In the genomic region with DNA sequence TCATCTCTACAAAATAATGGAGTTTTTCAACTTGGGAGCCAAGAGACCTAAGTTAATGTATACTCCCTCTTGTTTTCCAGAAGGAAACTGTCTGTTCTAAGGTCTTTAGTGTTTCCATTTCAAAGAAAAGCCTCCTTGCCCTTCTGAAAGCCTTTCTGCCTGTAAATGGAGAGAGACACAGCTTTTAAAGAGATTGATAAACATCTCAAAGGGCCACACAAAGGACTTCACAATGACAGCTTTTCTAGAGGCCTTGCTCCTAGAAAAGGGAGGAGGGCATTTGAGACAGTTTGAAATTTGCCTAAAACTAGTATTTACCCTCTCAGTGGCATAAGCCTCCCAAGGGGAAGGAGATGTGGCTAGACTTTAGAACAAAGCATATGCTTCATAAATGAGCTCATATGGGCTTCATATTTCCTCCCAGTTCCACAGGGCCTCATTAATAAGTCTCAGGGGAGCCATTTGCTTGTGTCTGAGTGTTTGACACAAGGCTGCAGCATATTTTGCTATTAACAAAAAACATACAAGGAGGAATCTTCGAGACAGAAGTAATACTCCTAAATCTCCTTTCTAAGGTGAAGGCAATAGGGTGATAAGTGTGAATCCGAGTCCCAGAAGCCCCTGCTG, we compare ENCODE assay signal across 20 mouse cellular contexts.
DNase-seq lines count a peak whose midpoint lies in the region; ATAC-seq and TF ChIP-seq lines count a peak whose summit lies in the region.
"Had no signal": no experiment of that assay in that cellular context is flagged by ENCODE, and none has a peak within 500 bp of the region (broad histone marks: within the 10 kb centered on the region; RNA-seq: fewer than 3 reads in every experiment).

No protein-coding gene starts in this region.

- H3K4me1 ChIP-seq in lung, embryonic 14.5 days (ENCODE audit: insufficient read depth) = no peaks in the 10 kb centered on the region
- H3K4me1 ChIP-seq in lung, postnatal 0 days (ENCODE audit: insufficient read depth, low read depth, low read length) = no peaks in the 10 kb centered on the region
- H3K4me1 ChIP-seq in ES-Bruce4 (ENCODE audit: control insufficient read depth, insufficient read depth, low read length) = peaks cover 2% of the 10 kb centered on the region
- H3K4me1 ChIP-seq: limb, embryonic 12.5 days; liver, embryonic 12.5 days had no signal

- ATAC-seq in lung, embryonic 14.5 days (ENCODE audit: insufficient read depth) = no peak
- ATAC-seq in lung, postnatal 0 days = no peak
- ATAC-seq: liver, embryonic 12.5 days had no signal

- peak; percentile 1 for DNase-seq in lung, embryonic 14.5 days
- no peak for DNase-seq in lung, postnatal 0 days (ENCODE audit: low spot score)
- DNase-seq in 3134 (ENCODE audit: extremely low read depth, insufficient read length, low spot score) = peak; percentile 9
- peak; percentile 8 for DNase-seq in embryo, embryonic 10.5 days (ENCODE audit: low spot score)
- DNase-seq in gastrocnemius, postnatal 14 days = no peak
- no peak for DNase-seq in right cerebral cortex, postnatal 10 days (ENCODE audit: low spot score in 2 of 2)
- no peak for DNase-seq in spleen, adult 12 weeks (ENCODE audit: low spot score)
- DNase-seq: adrenal gland, adult 2 months; cerebellum, adult 9-10 months; gastrocnemius, postnatal 36 days; kidney, adult 9 months; kidney, postnatal 36 days; lung, adult 2 months; lung, postnatal 4 days; right cerebral cortex, postnatal 14 days; thymus, postnatal 36 days had no signal

- TF ChIP-seq POLR2A in ES-Bruce4 (IDR thresholded peaks at IDR 0.05; ENCODE audit: insufficient read depth, low read length) = no peak

- H3K9me3 ChIP-seq in lung, embryonic 14.5 days (ENCODE audit: low read depth, low read length) = no peaks in the 10 kb centered on the region
- no peaks in the 10 kb centered on the region for H3K9me3 ChIP-seq in lung, postnatal 0 days (ENCODE audit: low read length)
- H3K9me3 ChIP-seq in ES-Bruce4 (replicated peaks; ENCODE audit: control insufficient read depth, insufficient read depth, low read length, poor library complexity, severe bottlenecking) = peaks cover 7% of the 10 kb centered on the region
- H3K9me3 ChIP-seq: forebrain, embryonic 12.5 days; limb, embryonic 12.5 days; liver, embryonic 12.5 days had no signal

- no peak overlapping the region for H3K9ac ChIP-seq in lung, embryonic 14.5 days
- H3K9ac ChIP-seq in lung, postnatal 0 days (replicated peaks; ENCODE audit: low read depth) = no peak overlapping the region
- no peak overlapping the region for H3K9ac ChIP-seq in ES-Bruce4 (ENCODE audit: low read depth, poor library complexity, severe bottlenecking)
- H3K9ac ChIP-seq: forebrain, embryonic 12.5 days; limb, embryonic 12.5 days; liver, embryonic 12.5 days had no signal

- WGBS in lung, embryonic 14.5 days = 57% methylated on average over 2 of the region's 2 CpGs
- WGBS in lung, postnatal 0 days = 56% methylated on average over 2 of the region's 2 CpGs

- no peak overlapping the region for H3K27ac ChIP-seq in lung, embryonic 14.5 days (ENCODE audit: low read depth)
- H3K27ac ChIP-seq in lung, postnatal 0 days (ENCODE audit: low read length) = no peak overlapping the region
- H3K27ac ChIP-seq in ES-Bruce4 (ENCODE audit: insufficient read depth, low read length) = peak overlapping the region; percentile 92
- H3K27ac ChIP-seq: forebrain, embryonic 12.5 days; limb, embryonic 12.5 days; liver, embryonic 12.5 days had no signal

- no peak overlapping the region for H3K4me3 ChIP-seq in lung, embryonic 14.5 days (ENCODE audit: low read depth, low read length)
- no peak overlapping the region for H3K4me3 ChIP-seq in lung, postnatal 0 days (ENCODE audit: low read depth, low read length)
- H3K4me3 ChIP-seq in ES-Bruce4 (ENCODE audit: low read depth, low read length) = no peak overlapping the region
- H3K4me3 ChIP-seq: forebrain, embryonic 12.5 days; limb, embryonic 12.5 days; liver, embryonic 12.5 days had no signal

- no peaks in the 10 kb centered on the region for H3K36me3 ChIP-seq in lung, embryonic 14.5 days (ENCODE audit: insufficient read depth)
- no peaks in the 10 kb centered on the region for H3K36me3 ChIP-seq in lung, postnatal 0 days (ENCODE audit: insufficient read depth, low read length)
- H3K36me3 ChIP-seq in ES-Bruce4 (ENCODE audit: control insufficient read depth, insufficient read depth, low read length, poor library complexity, severe bottlenecking) = no peaks in the 10 kb centered on the region
- H3K36me3 ChIP-seq: forebrain, embryonic 12.5 days; limb, embryonic 12.5 days; liver, embryonic 12.5 days had no signal

- intact Hi-C loops in gastrocnemius, postnatal 14 days (cut with DNase I; ENCODE audit: low total_unique reads) = no loop called here

- no peak overlapping the region for H3K4me2 ChIP-seq in lung, embryonic 14.5 days
- no peak overlapping the region for H3K4me2 ChIP-seq in lung, postnatal 0 days (replicated peaks; ENCODE audit: low read depth, low read length)
- H3K4me2 ChIP-seq: forebrain, embryonic 12.5 days; limb, embryonic 12.5 days; liver, embryonic 12.5 days had no signal

- no peaks in the 10 kb centered on the region for H3K27me3 ChIP-seq in lung, embryonic 14.5 days (ENCODE audit: insufficient read depth, low read length)
- no peaks in the 10 kb centered on the region for H3K27me3 ChIP-seq in lung, postnatal 0 days (replicated peaks; ENCODE audit: insufficient read depth, low read length)
- no peaks in the 10 kb centered on the region for H3K27me3 ChIP-seq in ES-Bruce4 (ENCODE audit: control insufficient read depth, insufficient read depth, low read length, poor library complexity, severe bottlenecking)
- H3K27me3 ChIP-seq: forebrain, embryonic 12.5 days; limb, embryonic 12.5 days; liver, embryonic 12.5 days had no signal

- no peak for TF ChIP-seq CTCF in lung, embryonic 14.5 days (IDR thresholded peaks at IDR 0.05; ENCODE audit: low read depth)
- no peak for TF ChIP-seq CTCF in lung, postnatal 0 days (IDR thresholded peaks at IDR 0.05)
- TF ChIP-seq CTCF in ES-Bruce4 (IDR thresholded peaks at IDR 0.05; ENCODE audit: low read depth, low read length) = no peak

- TF ChIP-seq EP300 in lung, postnatal 0 days (IDR thresholded peaks at IDR 0.05) = no peak
- TF ChIP-seq EP300 in ES-Bruce4 (IDR thresholded peaks at IDR 0.05; ENCODE audit: insufficient read depth, low read depth, low read length) = 0 out of 2 replicates have a peak, but pooled peaks have one; percentile 22

Comparison
In these comparisons a context has a peak if more than half of its experiments do, and no peak if none do; other contexts are left out.
1. DNase-seq: peak in lung, embryonic 14.5 days (single experiment), 3134 (single experiment) and embryo, embryonic 10.5 days (single experiment); none in lung, postnatal 0 days (single experiment), gastrocnemius, postnatal 14 days (single experiment), right cerebral cortex, postnatal 10 days (0 of 2) and spleen, adult 12 weeks (single experiment).